Mouse (Mus musculus): Measurements from ENCODE around the gene Olfr110. TPM values are rescaled to one million over a fixed set of nuclear protein-coding genes. Genes with fewer than 3 reads are reported as not detected.

The Olfr110 gene
- not detected for total RNA-seq (2023)

GRCm38 (mm10) chr17:37491930-37492518 lies at the start of gene Olfr110:
TSS of gene Olfr110 (plus strand) at chr17:37492468.

GRCm38 (mm10) chr17:37445180-37445579 lies 47.1 kb upstream of the Olfr110 start, which contains the start of gene Olfr108:
TSS of gene Olfr108 (plus strand) at chr17:37445480.

DNA sequence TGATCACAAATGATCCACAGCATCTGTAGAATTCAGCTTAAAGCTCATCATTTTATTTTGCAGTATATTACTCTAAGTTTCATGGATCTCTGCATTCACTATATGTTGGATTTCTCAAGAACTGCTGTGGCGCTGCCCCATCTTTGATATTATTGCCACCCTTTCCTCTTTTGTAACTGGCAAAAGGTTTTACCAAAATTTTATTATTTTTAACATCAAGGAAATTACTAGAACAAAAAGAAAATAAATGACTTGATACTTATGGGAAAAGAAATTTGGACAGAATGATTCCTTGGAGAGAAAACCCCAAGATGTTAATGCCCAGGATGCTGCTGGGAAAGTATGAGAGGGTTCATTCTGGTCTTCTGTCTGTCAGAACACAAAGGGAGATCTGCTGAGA lies 33.7 kb upstream of the Olfr110 start, which contains the start of gene Olfr109:
TSS of gene Olfr109 (plus strand) at position 301 of the 400 bp plus-strand sequence.

DNA sequence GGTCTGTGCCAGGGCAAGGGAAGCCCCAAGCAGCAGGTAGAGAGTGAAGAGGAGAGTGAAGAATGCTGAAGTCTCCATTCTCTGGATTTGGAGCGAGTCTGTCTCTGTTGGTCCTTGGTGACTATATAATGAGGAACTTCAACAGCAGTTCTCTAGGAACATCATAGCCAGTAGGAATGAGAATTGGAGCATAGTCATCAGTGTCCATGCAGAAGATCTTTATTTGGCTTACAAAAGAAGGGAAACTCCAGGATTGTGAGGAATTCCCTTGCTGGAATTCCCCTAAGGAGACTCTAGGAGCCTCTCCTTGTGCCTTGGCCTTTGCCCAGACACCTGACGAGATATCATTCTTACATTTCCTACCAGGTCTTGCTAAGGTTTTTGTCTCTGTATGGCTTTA lies 8.8 kb upstream of the Olfr110 start, which contains the start of gene H2-M2:
TSS of gene H2-M2 (minus strand) at position 101 of the 400 bp plus-strand sequence.

DNA sequence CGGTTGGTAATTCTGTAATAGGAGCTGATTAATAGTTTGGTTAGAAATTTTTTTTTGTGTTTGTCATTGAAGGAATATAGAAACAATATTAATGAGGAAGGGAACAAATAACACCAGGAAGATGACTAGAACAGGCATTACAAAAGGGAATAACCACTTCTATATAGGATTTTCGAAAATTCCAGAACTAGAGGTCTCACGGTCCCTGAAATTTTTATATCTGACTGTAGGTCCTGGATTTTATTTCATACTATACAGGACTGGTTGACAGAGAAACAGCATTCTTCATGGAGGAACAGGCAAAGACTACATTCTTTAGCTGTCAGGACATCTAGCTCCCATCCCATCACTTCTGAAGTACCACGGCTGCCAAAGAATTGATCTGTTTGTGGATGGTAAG lies 15.5 kb downstream of the Olfr110 start, which contains the start of gene Olfr111:
TSS of gene Olfr111 (plus strand) at position 301 of the 400 bp plus-strand sequence.

Other genes starting within 250 kb of the Olfr110 start
- not detected for gene Olfr98, start 228.7 kb upstream of the Olfr110 start, total RNA-seq (2023)
- 38.8 TPM for gene H2-M3, start 222.2 kb upstream of the Olfr110 start, total RNA-seq (2023)
- gene Olfr99, start 209.0 kb upstream of the Olfr110 start, total RNA-seq (2023) = not detected
- gene Olfr101, start 188.2 kb upstream of the Olfr110 start, total RNA-seq (2023) = not detected
- gene Olfr102, start 175.4 kb upstream of the Olfr110 start, total RNA-seq (2023) = not detected
- gene Olfr103, start 152.8 kb upstream of the Olfr110 start, total RNA-seq (2023) = not detected
- gene Olfr104-ps, start 132.9 kb upstream of the Olfr110 start, total RNA-seq (2023) = not detected
- gene Olfr105-ps, start 113.4 kb upstream of the Olfr110 start, total RNA-seq (2023) = not detected
- not detected for gene Olfr106-ps, start 102.1 kb upstream of the Olfr110 start, total RNA-seq (2023)
- not detected for gene Olfr107, start 93.2 kb upstream of the Olfr110 start, total RNA-seq (2023)
- not detected for gene Olfr108, start 47.0 kb upstream of the Olfr110 start, total RNA-seq (2023)
- gene Olfr109, start 33.6 kb upstream of the Olfr110 start, total RNA-seq (2023) = not detected
- gene H2-M2, start 8.9 kb upstream of the Olfr110 start, total RNA-seq (2023) = not detected
- gene Olfr111, start 15.6 kb downstream of the Olfr110 start, total RNA-seq (2023) = not detected
- gene Olfr112, start 77.0 kb downstream of the Olfr110 start, total RNA-seq (2023) = not detected
- gene Olfr113, start 85.2 kb downstream of the Olfr110 start, total RNA-seq (2023) = not detected
- not detected for gene Olfr114, start 100.3 kb downstream of the Olfr110 start, total RNA-seq (2023)
- not detected for gene Olfr115, start 134.6 kb downstream of the Olfr110 start, total RNA-seq (2023)
- gene Olfr116, start 134.7 kb downstream of the Olfr110 start, total RNA-seq (2023) = not detected
- gene Olfr117, start 171.3 kb downstream of the Olfr110 start, total RNA-seq (2023) = not detected
- gene Olfr118, start 174.5 kb downstream of the Olfr110 start, total RNA-seq (2023) = not detected
- not detected for gene Olfr119, start 204.1 kb downstream of the Olfr110 start, total RNA-seq (2023)
- gene Olfr120, start 229.3 kb downstream of the Olfr110 start, total RNA-seq (2023) = not detected

All from CD8-positive naive resting alpha-beta T cell, adult 57 days (primary cell).